Mouse (Mus musculus) embryo, embryonic 11 days (tissue): ENCODE measurements around the gene Sys1.

Source experiments
- DNase-seq: peaks from one replicate; pipeline ENCODE4 v3.0.0-alpha.2; 2015

Sys1 gene

GRCm38 (mm10) chr2:164504919-164505318 is 48.2 kb downstream of the Sys1 start:
- no peak for DNase-seq

- DNase-seq, result no peak
Measured at GRCm38 (mm10) chr2:164505619-164506347, 49.0 kb downstream of the Sys1 start.

GRCm38 (mm10) chr2:164507811-164508210 is 51.0 kb downstream of the Sys1 start:
- DNase-seq, result no peak

GRCm38 (mm10) chr2:164510621-164511190 is 53.9 kb downstream of the Sys1 start:
- DNase-seq, result no peak

GRCm38 (mm10) chr2:164512121-164512909 is 55.6 kb downstream of the Sys1 start:
- DNase-seq, result no peak

- no peak for DNase-seq
Measured at GRCm38 (mm10) chr2:164513389-164513788, 56.6 kb downstream of the Sys1 start.

- no peak for DNase-seq
Measured at GRCm38 (mm10) chr2:164514916-164515315, 58.2 kb downstream of the Sys1 start.

- no peak for DNase-seq
Measured at GRCm38 (mm10) chr2:164515897-164516296, 59.1 kb downstream of the Sys1 start.

- DNase-seq, result no peak
Measured at GRCm38 (mm10) chr2:164516592-164516991, 59.8 kb downstream of the Sys1 start.

GRCm38 (mm10) chr2:164517485-164518221 is 60.9 kb downstream of the Sys1 start:
- peak; percentile 64 for DNase-seq

- no peak for DNase-seq
Measured at GRCm38 (mm10) chr2:164518266-164519170, 61.8 kb downstream of the Sys1 start.

GRCm38 (mm10) chr2:164519171-164519526 is 62.4 kb downstream of the Sys1 start:
- DNase-seq, result no peak

GRCm38 (mm10) chr2:164520782-164521181 is 64.0 kb downstream of the Sys1 start:
- DNase-seq, result peak; percentile 72

GRCm38 (mm10) chr2:164521841-164522240 is 65.1 kb downstream of the Sys1 start:
- DNase-seq, result no peak

GRCm38 (mm10) chr2:164522280-164522679 is 65.5 kb downstream of the Sys1 start:
- DNase-seq, result no peak

GRCm38 (mm10) chr2:164523301-164523773 is 66.6 kb downstream of the Sys1 start:
- no peak for DNase-seq

GRCm38 (mm10) chr2:164528557-164528956 is 71.8 kb downstream of the Sys1 start:
- no peak for DNase-seq
